Mouse (Mus musculus) gastrocnemius, postnatal 25 days (tissue): ENCODE measurements at regions not wholly inside any gene's neighbourhood (a gene's known extent, or its start where the extent isn't known, plus 50 kb on each side); places are given as distances from the start of the nearest gene placed in this dataset.

Source experiments
- DNase-seq: peaks from one replicate; pipeline ENCODE4 v3.0.0; 2022

GRCm38 (mm10) chr3:102664665-102665190 lies 69.6 kb upstream of the Tspan2 start:
- DNase-seq: no peak

GRCm38 (mm10) chr3:102667796-102668195 lies 66.5 kb upstream of the Tspan2 start:
- no peak for DNase-seq

GRCm38 (mm10) chr3:102668556-102668955 lies 65.8 kb upstream of the Tspan2 start:
- DNase-seq: no peak

- DNase-seq: no peak
Observed at GRCm38 (mm10) chr3:102669951-102670350, 64.4 kb upstream of the Tspan2 start.

- no peak for DNase-seq
Observed at GRCm38 (mm10) chr3:102670557-102670956, 63.8 kb upstream of the Tspan2 start.

GRCm38 (mm10) chr3:102670972-102671371 lies 63.4 kb upstream of the Tspan2 start:
- no peak for DNase-seq

- no peak for DNase-seq
Observed at GRCm38 (mm10) chr3:102673506-102673905, 60.8 kb upstream of the Tspan2 start.

- DNase-seq: no peak
Observed at GRCm38 (mm10) chr3:102674068-102674467, 60.3 kb upstream of the Tspan2 start.

- no peak for DNase-seq
Observed at GRCm38 (mm10) chr3:102676946-102677534, 57.3 kb upstream of the Tspan2 start.

GRCm38 (mm10) chr3:102678516-102678915 lies 55.8 kb upstream of the Tspan2 start:
- DNase-seq: peak; percentile 34

GRCm38 (mm10) chr3:102682424-102682823 lies 51.9 kb upstream of the Tspan2 start:
- no peak for DNase-seq

GRCm38 (mm10) chr3:102683541-102683940 lies 50.8 kb upstream of the Tspan2 start:
- DNase-seq: no peak
